Mouse (Mus musculus): Measurements from ENCODE around the gene Kcnab2. TPM values are rescaled to one million over a fixed set of nuclear protein-coding genes. Genes with fewer than 3 reads are reported as not detected.

The Kcnab2 gene
- polyA plus RNA-seq, 1 experiment from 2014 or later = 5.3 TPM

DNA sequence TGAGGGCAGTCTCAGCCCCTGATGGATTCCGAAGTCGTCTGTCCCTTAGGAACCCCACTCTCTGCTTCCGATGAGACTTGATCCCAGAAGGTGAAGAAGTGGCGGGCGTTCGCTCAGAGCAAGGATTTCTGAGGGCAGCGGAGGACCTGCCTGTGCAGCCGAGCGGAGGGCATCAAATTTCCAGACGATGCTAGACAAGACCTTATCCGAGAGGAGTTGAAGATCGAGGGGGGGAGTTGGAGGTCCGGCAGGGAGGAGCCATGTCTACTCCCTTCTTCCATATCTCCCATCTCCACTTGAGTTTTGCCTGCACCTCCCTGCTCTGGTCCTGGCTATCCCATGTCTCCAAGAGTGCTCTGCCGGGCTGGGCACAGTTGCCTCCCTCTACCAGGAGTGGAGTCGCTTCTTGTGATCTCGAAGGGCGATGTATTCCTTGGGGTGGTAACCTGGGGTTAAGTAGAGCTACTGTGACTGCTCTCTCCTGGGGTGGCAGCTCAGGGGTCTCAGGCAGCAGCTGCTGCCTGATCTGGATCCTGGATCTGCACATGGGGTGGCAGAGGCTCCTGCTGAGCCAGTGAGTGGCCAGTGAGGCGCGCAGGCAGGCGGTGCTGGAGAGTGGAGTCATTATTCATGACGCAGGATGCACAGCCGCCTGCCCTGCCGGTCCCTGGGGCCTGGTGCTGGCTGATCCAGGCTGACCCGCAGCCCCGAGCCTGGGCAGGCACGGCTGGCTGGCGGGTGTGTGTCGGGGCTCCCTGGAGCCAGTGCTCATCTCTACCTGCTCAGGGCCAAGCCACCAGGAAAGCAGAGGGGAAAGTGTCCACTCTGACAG lies 59.2 kb downstream of the Kcnab2 start:
- H3K36me3 ChIP-seq (ENCODE audit: control insufficient read depth, insufficient read depth, low read length) = no peaks in the 10 kb centered on the region
- ATAC-seq (ENCODE audit: low FRiP score, low TSS enrichment) = peak; percentile 85
- H3K27ac ChIP-seq (ENCODE audit: low read depth, low read length) = no peak overlapping the region
- H3K27me3 ChIP-seq (ENCODE audit: control insufficient read depth, insufficient read depth, low read length) = no peaks in the 10 kb centered on the region
- 15% methylated on average over 28 of the region's 28 CpGs for WGBS
- no peaks in the 10 kb centered on the region for H3K9me3 ChIP-seq (ENCODE audit: control insufficient read depth, low read length)
- peak overlapping the region; percentile 3 for H3K4me2 ChIP-seq (replicated peaks; ENCODE audit: low read depth, low read length)
- peaks cover 4% of the 10 kb centered on the region; the same call in 1 of the 2 replicates for H3K4me1 ChIP-seq (ENCODE audit: control insufficient read depth, insufficient read depth, low read length)
- peak overlapping the region; percentile 8 for H3K4me3 ChIP-seq (ENCODE audit: low read length)
- H3K9ac ChIP-seq (ENCODE audit: low read depth, low read length) = no peak overlapping the region

DNA sequence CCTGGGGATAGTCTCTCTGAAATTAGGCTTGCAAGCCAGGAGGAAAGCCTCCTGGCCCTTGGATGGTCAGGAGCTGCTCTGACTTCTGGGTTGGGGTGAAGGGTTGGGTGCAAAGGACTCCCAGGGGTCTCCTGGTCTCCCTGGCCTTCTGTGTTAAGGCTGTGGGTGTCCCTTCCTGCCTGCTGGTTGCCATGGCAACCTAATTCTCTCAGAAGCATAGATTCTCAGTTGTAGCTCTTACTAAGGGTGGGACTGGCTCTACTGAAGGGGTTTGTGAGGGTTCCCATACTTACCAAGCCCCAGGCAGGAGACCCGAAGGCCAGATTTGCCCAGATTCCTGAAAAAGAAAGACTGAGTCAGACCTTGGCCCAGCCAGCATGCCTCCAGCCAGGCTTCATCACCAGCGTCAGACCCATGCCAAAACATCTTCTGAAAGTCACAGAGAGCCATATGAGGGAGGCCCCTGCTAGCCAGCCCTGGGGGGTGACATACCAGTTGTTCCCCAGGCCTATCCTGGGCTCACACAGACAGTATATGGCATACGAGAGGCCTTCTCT lies 65.1 kb downstream of the Kcnab2 start:
- 85% methylated on average over 3 of the region's 3 CpGs for WGBS
- H3K4me2 ChIP-seq (replicated peaks; ENCODE audit: low read depth, low read length) = no peak overlapping the region
- H3K4me1 ChIP-seq (ENCODE audit: control insufficient read depth, insufficient read depth, low read length) = no peaks in the 10 kb centered on the region
- no peaks in the 10 kb centered on the region for H3K27me3 ChIP-seq (ENCODE audit: control insufficient read depth, insufficient read depth, low read length)
- no peak overlapping the region for H3K4me3 ChIP-seq (ENCODE audit: low read length)
- H3K9me3 ChIP-seq (ENCODE audit: control insufficient read depth, low read length) = no peaks in the 10 kb centered on the region
- no peaks in the 10 kb centered on the region for H3K36me3 ChIP-seq (ENCODE audit: control insufficient read depth, insufficient read depth, low read length)
- H3K9ac ChIP-seq (ENCODE audit: low read depth, low read length) = no peak overlapping the region
- no peak for ATAC-seq (ENCODE audit: low FRiP score, low TSS enrichment)
- H3K27ac ChIP-seq (ENCODE audit: low read depth, low read length) = no peak overlapping the region

DNA sequence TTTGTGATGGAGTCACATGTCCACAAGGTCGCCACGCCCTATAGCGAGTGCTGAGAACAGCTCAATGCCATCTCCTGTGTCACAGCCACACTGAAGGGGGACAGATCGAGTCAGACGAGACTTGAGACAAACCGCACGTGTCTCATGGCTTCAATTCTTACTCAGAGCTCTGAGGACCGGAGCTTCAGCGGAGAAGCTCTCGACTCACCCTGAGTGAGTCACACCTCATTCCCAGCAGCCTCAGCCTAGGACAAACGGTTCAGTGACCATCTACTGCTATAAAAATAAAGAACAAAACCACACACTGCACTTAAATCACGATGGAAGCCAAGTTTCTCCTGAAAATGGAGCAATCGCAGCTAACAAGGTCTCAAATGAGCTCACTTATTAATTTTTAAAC lies 66.7 kb downstream of the Kcnab2 start:
- WGBS = 60% methylated on average over 13 of the region's 13 CpGs
- Histone ChIP-seq H3K36me3 (ENCODE audit: control insufficient read depth, insufficient read depth, low read length) (no peaks in the 10 kb centered on the region), H3K4me1 (ENCODE audit: control insufficient read depth, insufficient read depth, low read length) (no peaks in the 10 kb centered on the region), H3K4me2 (replicated peaks; ENCODE audit: low read depth, low read length) (no peak overlapping the region), H3K9me3 (ENCODE audit: control insufficient read depth, low read length) (no peaks in the 10 kb centered on the region), H3K27me3 (ENCODE audit: control insufficient read depth, insufficient read depth, low read length) (no peaks in the 10 kb centered on the region), H3K4me3 (ENCODE audit: low read length) (no peak overlapping the region), H3K9ac (ENCODE audit: low read depth, low read length) (no peak overlapping the region), H3K27ac (ENCODE audit: low read depth, low read length) (no peak overlapping the region)
- ATAC-seq (ENCODE audit: low FRiP score, low TSS enrichment) = no peak

DNA sequence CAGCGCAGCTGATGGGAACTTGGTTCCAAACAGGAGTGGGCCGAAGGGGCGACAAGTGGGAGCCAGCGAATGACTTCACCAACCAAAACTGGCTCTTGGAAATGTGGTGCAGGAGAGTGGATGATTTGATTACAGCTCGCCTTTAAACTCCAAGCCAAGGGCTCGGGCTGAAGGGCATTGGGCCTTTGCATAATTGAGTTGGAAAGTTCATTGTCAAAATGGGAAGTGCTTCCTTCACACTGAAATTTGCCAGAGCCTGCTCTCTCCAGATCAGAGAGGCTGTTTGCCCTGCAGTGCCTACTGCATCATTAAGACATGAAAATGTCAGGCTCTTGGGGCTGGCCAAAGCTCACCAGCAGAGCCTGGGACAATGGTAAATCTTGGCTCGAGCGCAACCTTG lies 71.1 kb downstream of the Kcnab2 start:
- WGBS = 84% methylated on average over 8 of the region's 8 CpGs
- H3K4me3 ChIP-seq (ENCODE audit: low read length) = no peak overlapping the region
- H3K4me1 ChIP-seq (ENCODE audit: control insufficient read depth, insufficient read depth, low read length) = no peaks in the 10 kb centered on the region
- no peaks in the 10 kb centered on the region for H3K36me3 ChIP-seq (ENCODE audit: control insufficient read depth, insufficient read depth, low read length)
- no peaks in the 10 kb centered on the region for H3K27me3 ChIP-seq (ENCODE audit: control insufficient read depth, insufficient read depth, low read length)
- H3K27ac ChIP-seq (ENCODE audit: low read depth, low read length) = no peak overlapping the region
- H3K9me3 ChIP-seq (ENCODE audit: control insufficient read depth, low read length) = no peaks in the 10 kb centered on the region
- no peak overlapping the region for H3K4me2 ChIP-seq (replicated peaks; ENCODE audit: low read depth, low read length)
- ATAC-seq (ENCODE audit: low FRiP score, low TSS enrichment) = no peak
- no peak overlapping the region for H3K9ac ChIP-seq (ENCODE audit: low read depth, low read length)

DNA sequence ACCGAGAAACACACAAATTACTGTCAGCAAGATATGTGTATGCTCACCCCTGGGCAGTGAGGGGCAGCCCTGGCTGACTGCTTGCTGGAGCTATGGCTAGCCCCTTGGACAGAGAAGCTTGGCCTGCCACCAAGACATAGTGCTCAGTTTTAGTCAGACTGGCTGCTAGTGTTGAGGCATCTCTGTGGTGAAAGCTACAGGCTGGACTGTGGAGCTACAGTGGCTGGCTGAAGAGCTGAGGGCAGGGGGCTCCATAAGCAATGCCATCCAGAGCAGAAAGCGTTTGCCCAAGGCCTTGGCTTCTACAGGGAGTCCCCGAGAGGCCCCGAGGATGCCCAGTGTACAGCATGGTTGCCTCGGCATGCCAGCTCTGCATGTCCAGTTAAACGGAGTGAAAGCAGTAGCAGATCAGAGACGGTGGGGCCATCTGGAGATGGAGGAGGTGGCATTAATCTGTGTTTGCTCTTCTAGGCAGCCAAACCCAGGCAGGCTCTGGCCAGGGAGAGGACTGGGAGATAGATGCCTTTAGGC lies 71.9 kb downstream of the Kcnab2 start:
- H3K4me2 ChIP-seq (replicated peaks; ENCODE audit: low read depth, low read length) = no peak overlapping the region
- H3K27ac ChIP-seq (ENCODE audit: low read depth, low read length) = no peak overlapping the region
- no peaks in the 10 kb centered on the region for H3K4me1 ChIP-seq (ENCODE audit: control insufficient read depth, insufficient read depth, low read length)
- H3K9ac ChIP-seq (ENCODE audit: low read depth, low read length) = 0 out of 2 replicates have a peak overlapping the region, but pooled peaks have one; percentile 7
- no peaks in the 10 kb centered on the region for H3K27me3 ChIP-seq (ENCODE audit: control insufficient read depth, insufficient read depth, low read length)
- no peak overlapping the region for H3K4me3 ChIP-seq (ENCODE audit: low read length)
- WGBS = 75% methylated on average over 7 of the region's 7 CpGs
- no peak for ATAC-seq (ENCODE audit: low FRiP score, low TSS enrichment)
- no peaks in the 10 kb centered on the region for H3K36me3 ChIP-seq (ENCODE audit: control insufficient read depth, insufficient read depth, low read length)
- no peaks in the 10 kb centered on the region for H3K9me3 ChIP-seq (ENCODE audit: control insufficient read depth, low read length)

DNA sequence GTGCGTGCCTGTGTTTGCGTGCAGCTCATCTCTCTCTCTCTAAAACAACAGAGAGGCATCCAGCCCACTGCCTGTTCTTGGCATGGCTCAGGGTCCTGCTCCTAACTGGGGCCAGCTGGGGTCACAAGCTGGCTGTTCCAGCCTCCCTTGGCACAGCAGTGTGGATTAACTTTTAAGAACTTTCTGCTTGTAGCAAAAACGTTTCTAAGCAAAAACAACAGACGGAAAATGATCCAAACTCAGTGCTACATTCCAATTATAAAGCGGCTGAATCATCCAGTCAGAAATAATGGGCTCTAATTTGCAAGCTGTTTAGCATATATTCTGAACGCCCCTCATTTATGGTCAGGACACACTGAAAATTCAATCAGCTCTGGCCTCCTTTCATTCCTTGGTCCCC lies 72.5 kb downstream of the Kcnab2 start:
- Histone ChIP-seq H3K36me3 (ENCODE audit: control insufficient read depth, insufficient read depth, low read length) (no peaks in the 10 kb centered on the region), H3K4me3 (ENCODE audit: low read length) (no peak overlapping the region), H3K9ac (ENCODE audit: low read depth, low read length) (no peak overlapping the region), H3K27ac (ENCODE audit: low read depth, low read length) (no peak overlapping the region), H3K4me1 (ENCODE audit: control insufficient read depth, insufficient read depth, low read length) (no peaks in the 10 kb centered on the region), H3K4me2 (replicated peaks; ENCODE audit: low read depth, low read length) (no peak overlapping the region), H3K9me3 (ENCODE audit: control insufficient read depth, low read length) (no peaks in the 10 kb centered on the region), H3K27me3 (ENCODE audit: control insufficient read depth, insufficient read depth, low read length) (no peaks in the 10 kb centered on the region)
- WGBS = 75% methylated on average over 6 of the region's 6 CpGs
- no peak for ATAC-seq (ENCODE audit: low FRiP score, low TSS enrichment)

DNA sequence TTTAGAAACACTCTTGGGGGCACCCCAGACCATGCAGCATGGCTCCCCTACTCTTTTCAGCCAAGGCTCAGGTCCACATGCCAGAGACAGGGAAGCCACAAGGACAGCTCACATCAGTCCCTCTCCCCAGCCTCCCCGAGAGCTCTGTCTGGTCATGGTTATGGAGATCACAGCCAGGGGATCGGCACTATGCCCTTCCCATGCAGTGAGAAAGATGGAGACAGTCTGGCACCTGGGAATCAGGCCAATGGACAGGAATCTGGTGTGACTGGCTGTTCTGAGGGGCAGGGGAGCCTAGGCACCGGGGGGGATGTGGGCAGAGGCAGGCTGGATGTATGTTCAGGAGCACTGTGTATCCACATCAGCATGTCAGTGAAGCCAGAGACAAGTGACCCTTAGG lies 78.7 kb downstream of the Kcnab2 start:
- Histone ChIP-seq H3K36me3 (ENCODE audit: control insufficient read depth, insufficient read depth, low read length) (no peaks in the 10 kb centered on the region), H3K27ac (ENCODE audit: low read depth, low read length) (no peak overlapping the region), H3K4me3 (ENCODE audit: low read length) (no peak overlapping the region), H3K4me1 (ENCODE audit: control insufficient read depth, insufficient read depth, low read length) (no peaks in the 10 kb centered on the region), H3K27me3 (ENCODE audit: control insufficient read depth, insufficient read depth, low read length) (no peaks in the 10 kb centered on the region), H3K4me2 (replicated peaks; ENCODE audit: low read depth, low read length) (no peak overlapping the region), H3K9me3 (ENCODE audit: control insufficient read depth, low read length) (no peaks in the 10 kb centered on the region), H3K9ac (ENCODE audit: low read depth, low read length) (no peak overlapping the region)
- ATAC-seq (ENCODE audit: low FRiP score, low TSS enrichment) = no peak
- 86% methylated on average over 3 of the region's 3 CpGs for WGBS

DNA sequence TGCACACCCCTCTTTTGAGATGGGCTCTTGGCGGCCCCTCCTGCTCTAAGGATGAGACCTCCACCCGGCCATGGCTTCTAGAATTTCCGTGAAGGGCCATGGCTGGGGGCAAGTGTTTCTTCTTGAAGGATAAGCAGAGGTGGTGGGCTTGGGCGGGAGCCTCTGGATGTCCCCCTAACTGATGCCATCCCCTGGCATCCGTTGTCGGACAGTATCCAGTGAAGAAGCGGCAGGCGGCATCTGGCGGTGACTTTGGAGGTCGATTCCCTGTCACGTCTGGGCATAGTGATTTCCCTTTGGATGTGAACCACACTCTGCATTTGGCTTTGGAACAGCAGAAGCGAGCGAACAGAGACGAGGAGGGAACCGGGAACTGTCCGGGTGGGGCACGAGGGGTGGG lies 85.0 kb downstream of the Kcnab2 start:
- H3K9ac ChIP-seq (ENCODE audit: low read depth, low read length) = no peak overlapping the region
- no peak overlapping the region for H3K4me3 ChIP-seq (ENCODE audit: low read length)
- no peaks in the 10 kb centered on the region for H3K9me3 ChIP-seq (ENCODE audit: control insufficient read depth, low read length)
- no peak for ATAC-seq (ENCODE audit: low FRiP score, low TSS enrichment)
- 90% methylated on average over 17 of the region's 17 CpGs for WGBS
- H3K36me3 ChIP-seq (ENCODE audit: control insufficient read depth, insufficient read depth, low read length) = no peaks in the 10 kb centered on the region
- H3K4me1 ChIP-seq (ENCODE audit: control insufficient read depth, insufficient read depth, low read length) = no peaks in the 10 kb centered on the region
- H3K27ac ChIP-seq (ENCODE audit: low read depth, low read length) = no peak overlapping the region
- H3K27me3 ChIP-seq (ENCODE audit: control insufficient read depth, insufficient read depth, low read length) = no peaks in the 10 kb centered on the region
- no peak overlapping the region for H3K4me2 ChIP-seq (replicated peaks; ENCODE audit: low read depth, low read length)

DNA sequence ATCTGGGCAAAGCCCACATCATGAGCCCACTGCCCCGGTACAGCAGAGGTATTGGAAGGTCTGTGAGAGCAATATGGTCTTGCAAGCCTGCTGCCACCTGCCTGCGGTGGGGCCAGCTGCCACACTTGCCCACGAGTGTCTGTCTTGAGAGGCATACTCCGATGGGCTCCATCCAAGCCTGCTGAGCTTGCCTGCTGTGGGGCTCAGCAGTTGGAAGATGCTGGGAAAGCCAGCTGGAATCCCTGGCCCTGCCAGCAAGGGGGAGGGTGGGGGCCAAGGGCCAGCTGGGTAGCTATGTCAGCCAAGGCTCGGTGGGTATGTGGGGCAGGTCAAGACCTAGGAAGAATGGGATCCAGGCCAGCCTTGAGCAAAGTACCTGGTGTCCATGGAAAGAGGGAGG lies 85.5 kb downstream of the Kcnab2 start:
- no peaks in the 10 kb centered on the region for H3K36me3 ChIP-seq (ENCODE audit: control insufficient read depth, insufficient read depth, low read length)
- no peak overlapping the region for H3K4me3 ChIP-seq (ENCODE audit: low read length)
- no peak for ATAC-seq (ENCODE audit: low FRiP score, low TSS enrichment)
- no peaks in the 10 kb centered on the region for H3K4me1 ChIP-seq (ENCODE audit: control insufficient read depth, insufficient read depth, low read length)
- no peak overlapping the region for H3K4me2 ChIP-seq (replicated peaks; ENCODE audit: low read depth, low read length)
- H3K27ac ChIP-seq (ENCODE audit: low read depth, low read length) = no peak overlapping the region
- 76% methylated on average over 5 of the region's 5 CpGs for WGBS
- H3K27me3 ChIP-seq (ENCODE audit: control insufficient read depth, insufficient read depth, low read length) = no peaks in the 10 kb centered on the region
- no peaks in the 10 kb centered on the region for H3K9me3 ChIP-seq (ENCODE audit: control insufficient read depth, low read length)
- H3K9ac ChIP-seq (ENCODE audit: low read depth, low read length) = no peak overlapping the region

Data from kidney, embryonic 14.5 days (tissue).